Mouse (Mus musculus) brain, adult 2 months (tissue): ENCODE data around the gene Mpi.

Experiments used
- DNase-seq: peaks from one replicate; pipeline ENCODE4 v3.0.0; 2011; ENCODE audit warnings: low read depth, low spot score

Mpi gene

GRCm38 (mm10) chr9:57523754-57524153 lies 28.8 kb downstream of the Mpi start:
- peak; percentile 63 for DNase-seq

DNA sequence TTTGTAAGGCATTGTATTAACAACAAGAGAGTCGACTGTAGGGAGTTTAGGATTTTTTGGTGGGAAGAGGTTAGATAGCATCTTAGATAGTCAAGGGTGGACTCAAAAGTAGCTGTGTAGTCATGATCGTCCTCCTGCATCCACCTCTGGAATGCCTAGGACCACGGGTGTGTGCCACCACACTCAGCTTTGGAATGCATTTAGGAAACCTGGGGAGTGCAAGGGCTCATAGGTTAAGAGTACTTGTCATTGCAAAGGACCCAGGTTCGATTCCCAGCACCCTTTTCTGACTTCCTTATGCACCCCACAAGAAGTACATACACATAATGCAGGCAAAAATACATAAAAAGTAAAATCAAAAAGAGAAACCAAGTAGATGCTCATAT lies 29.7 kb downstream of the Mpi start:
- DNase-seq, result no peak

DNA sequence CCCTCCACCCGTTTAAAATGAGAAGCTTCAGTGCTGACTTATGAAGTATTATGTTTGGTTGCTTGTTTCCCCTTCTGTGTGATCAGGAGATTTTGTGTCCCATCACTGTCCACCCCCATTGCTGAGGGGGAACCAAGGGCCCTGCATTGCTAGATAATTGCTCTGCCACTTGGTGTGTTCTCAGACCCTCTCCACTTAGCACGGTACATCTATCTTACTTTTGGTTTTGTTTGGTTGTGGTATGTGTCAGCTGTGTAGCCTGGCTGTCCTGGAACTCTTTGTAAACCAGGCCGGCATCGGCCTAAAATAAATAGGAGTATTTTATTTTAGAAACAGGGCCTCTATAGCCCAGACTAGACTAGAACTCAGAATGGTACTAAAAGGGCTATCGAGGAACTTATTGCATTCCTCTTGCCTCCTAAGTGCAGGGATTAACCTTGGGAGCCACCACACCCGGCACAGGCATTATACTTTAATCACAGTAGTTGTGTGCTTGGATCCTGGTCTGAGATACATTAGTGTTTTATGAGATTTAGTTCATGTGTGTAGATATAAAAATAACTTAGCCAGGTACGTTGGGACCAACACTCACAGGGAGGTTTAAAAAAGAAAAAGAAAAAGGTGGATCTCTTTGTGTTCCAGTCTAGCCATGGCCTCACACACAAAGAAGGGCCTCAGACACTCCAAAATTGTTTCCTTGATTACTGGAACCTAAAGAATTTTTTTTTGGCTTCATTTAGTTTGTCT lies 30.3 kb downstream of the Mpi start:
- no peak for DNase-seq

GRCm38 (mm10) chr9:57521056-57521911 lies 31.3 kb downstream of the Mpi start, which contains the start of gene Cox5a:
Gene Cox5a, plus strand, starts transcription at chr9:57521274.
- peak; percentile 98 for DNase-seq

DNA sequence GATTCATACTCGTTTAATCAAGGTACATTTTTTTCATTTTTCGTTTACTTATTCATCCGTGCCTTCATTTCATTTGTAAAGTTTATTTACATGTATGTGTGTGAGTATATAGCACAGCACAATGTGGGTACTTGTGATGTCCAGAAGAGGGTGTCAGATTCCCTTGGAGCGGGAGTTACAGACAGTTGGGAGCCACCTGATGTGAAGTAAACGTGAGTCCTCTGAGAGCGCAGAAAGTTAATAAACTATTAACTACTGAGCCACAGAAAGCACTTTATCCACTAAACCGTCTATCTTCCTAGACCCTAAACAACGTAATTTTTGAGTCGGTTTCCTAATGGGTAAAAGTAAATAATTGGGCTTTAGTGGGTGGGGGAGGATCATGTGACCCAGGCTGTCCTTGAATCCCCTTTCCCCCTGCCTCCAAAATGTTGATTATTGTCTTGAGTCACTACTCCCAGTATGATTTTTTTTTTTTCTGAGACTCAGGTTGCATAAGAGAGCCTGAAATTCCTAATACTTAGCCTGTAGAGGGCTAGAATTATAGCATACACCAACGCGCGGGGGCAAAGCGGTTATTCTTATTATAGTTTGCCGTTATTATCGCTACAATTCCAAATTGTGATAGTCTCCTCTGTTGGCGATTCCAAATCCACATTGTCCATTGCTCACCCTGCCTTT lies 32.0 kb downstream of the Mpi start:
- DNase-seq, result peak; percentile 53

DNA sequence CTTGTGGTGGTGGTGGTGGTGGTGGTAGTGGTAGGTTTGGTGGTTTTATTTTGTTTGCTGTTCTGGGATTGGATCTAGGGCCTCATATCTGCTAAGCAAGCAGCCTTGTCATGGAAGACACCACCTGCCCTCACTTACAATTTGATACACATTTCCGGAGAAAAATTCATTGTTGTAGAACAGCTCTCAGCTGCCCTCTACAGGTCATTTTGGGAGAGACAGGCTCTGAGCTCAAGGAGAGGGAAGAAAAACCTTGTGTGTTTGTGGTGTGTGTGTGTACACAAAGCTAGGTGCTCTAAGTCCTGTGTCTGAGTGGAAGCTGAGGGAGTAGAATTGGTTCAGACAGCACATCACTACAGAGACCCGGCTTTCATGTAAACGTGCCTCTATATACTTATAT lies 35.5 kb downstream of the Mpi start:
- DNase-seq, result peak; percentile 88

GRCm38 (mm10) chr9:57510577-57510976 lies 42.0 kb downstream of the Mpi start:
- no peak for DNase-seq

DNA sequence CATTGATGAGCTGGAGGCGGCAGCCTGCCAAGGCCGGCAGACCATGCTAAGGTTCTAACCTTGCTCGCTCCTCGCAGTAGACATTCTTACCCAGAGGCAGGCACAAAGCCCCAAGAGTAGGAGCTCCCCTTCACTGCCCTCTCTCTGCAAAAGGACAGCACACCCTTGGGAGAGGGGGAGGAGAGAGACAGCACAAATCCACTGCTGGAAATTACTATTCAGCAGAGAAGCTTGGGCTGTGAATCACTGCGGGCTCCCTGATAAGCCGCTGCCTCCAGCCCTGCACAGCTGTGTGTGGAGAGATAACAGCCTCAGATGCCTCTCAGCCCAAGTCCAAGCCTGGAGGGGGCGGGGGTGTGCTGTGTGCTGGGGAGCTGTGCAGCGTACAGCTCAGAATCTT lies 46.9 kb downstream of the Mpi start:
- peak; percentile 92 for DNase-seq

DNA sequence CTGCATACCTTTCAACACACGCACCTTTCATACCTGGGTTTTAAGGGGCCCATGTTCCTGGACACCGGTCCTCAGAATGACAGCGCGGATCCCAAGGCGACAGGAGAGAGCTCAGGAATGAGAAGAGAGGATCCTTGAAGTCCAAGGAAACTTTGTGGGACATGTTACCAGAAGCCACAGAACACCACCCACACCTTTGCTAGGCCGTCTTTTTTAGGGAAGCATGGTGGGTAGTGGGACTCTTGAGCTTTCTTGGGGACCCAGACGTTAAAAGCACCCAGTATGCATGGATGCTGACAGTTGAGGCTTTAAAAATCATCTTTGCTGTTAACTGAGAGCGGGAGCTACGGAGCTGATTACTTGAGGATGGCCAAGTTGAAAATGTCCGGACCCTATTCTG lies 47.7 kb downstream of the Mpi start:
- DNase-seq, result no peak

- DNase-seq, result peak; percentile 87
Observed at GRCm38 (mm10) chr9:57504381-57504700, 48.2 kb downstream of the Mpi start.

GRCm38 (mm10) chr9:57503622-57504380 lies 48.8 kb downstream of the Mpi start, which contains the start of gene Rpp25:
Gene Rpp25, plus strand, starts transcription at chr9:57504026.
- DNase-seq, result peak; percentile 86

- peak; percentile 78 for DNase-seq
Observed at GRCm38 (mm10) chr9:57502911-57503621, 49.5 kb downstream of the Mpi start.

DNA sequence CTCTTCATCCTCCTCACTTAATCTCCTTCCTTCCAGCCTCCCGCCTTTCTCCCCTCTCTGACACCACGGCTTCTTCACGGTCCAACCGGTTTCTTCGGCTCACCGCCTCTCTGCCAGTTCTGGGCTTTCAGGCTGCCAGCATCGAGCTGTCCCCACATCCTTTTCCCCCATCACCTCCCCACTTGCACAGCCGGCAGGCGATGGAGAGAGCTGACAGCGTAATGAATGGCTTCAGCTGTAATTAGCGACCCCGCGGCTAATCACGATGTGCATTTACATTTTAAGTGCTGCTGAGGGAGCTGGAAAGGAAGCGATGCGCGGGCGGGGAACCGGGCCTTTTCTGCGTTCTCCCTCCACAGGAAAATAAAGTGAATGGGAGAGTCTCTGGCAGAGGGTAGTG lies 50.7 kb downstream of the Mpi start:
- peak; percentile 91 for DNase-seq

GRCm38 (mm10) chr9:57501452-57501851 lies 51.1 kb downstream of the Mpi start:
- DNase-seq, result peak; percentile 59

DNA sequence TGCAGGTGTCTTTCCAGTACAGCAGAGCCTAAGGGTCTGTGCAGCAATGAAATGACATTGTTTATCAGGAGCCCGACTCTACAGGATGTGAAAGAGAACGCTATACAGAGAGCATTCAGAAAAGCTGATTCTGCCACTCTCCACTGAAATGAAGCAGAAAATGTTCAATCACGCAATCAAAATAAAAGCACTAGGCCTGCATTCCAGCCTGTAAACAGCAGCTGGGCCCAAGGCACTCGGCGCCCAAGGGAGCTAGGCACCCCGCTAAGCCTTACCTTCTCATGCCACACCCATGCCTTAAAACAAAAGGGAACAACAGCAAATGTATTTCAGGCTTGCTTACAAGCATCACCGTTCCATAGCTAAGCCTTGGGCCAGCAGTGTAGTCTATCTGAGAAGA lies 54.0 kb downstream of the Mpi start:
- DNase-seq, result peak; percentile 12

- no peak for DNase-seq
Observed at GRCm38 (mm10) chr9:57497236-57497635, 55.3 kb downstream of the Mpi start.

DNA sequence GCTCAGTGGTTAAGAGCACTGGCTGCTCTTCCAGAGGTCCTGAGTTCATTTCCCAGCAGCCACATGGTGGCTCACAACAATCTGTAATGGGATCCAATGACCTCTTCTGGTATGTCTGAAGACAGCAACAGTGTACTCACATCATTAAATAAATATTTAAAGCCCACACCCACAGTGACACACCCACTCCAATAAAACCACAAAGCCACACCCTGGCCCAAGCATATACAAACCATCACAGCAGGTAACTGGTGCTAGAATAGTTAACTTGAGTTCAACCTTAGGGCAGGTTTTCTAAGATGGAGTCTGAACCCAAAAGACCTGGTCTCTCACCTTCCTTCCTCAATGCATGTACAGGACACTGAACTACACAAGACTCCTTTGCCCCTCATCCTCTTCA lies 57.6 kb downstream of the Mpi start:
- DNase-seq, result no peak
